Mouse (Mus musculus) adrenal gland, postnatal 36 days (tissue): ENCODE results near the gene Tvp23b. TPM values are rescaled to one million over a fixed set of nuclear protein-coding genes. Genes with fewer than 3 reads are reported as not detected.

ENCODE experiments used
- DNase-seq, 2 experiments: peaks; one replicate each; pipeline ENCODE4 v3.0.0; 2021; ENCODE audit warnings: mixed read lengths in 1 of 2
- long read RNA-seq, 2 experiments: library from polyadenylated mRNA; stranded (forward); transcript quantifications; one replicate each; pipeline ENCODE4 v2.0.0; 2021; ENCODE audit warnings: borderline sequencing depth in 2 of 2
- total RNA-seq, 2 experiments: library from RNA; stranded (reverse); gene quantifications; 2 replicates each; pipeline ENCODE4 v1.2.3; 2021

Gene Tvp23b
- 10 to 100 TPM; 50.8 to 56.2 TPM for total RNA-seq
- long read RNA-seq, experiment 1, transcript Tvp23b-201 (7 exons, 1,784 nt) = major isoform, 133 of 162 reads
- long read RNA-seq, experiment 1, partial matches to known transcripts = 4 of 162 reads
- long read RNA-seq, experiment 1, other reads (novel, unspliced or antisense) = 25 of 162 reads
- long read RNA-seq, experiment 2, transcript Tvp23b-201 (7 exons, 1,784 nt) = major isoform, 21 of 25 reads
- long read RNA-seq, experiment 2, partial matches to known transcripts = 2 of 25 reads
- long read RNA-seq, experiment 2, other reads (novel, unspliced or antisense) = 2 of 25 reads

DNA sequence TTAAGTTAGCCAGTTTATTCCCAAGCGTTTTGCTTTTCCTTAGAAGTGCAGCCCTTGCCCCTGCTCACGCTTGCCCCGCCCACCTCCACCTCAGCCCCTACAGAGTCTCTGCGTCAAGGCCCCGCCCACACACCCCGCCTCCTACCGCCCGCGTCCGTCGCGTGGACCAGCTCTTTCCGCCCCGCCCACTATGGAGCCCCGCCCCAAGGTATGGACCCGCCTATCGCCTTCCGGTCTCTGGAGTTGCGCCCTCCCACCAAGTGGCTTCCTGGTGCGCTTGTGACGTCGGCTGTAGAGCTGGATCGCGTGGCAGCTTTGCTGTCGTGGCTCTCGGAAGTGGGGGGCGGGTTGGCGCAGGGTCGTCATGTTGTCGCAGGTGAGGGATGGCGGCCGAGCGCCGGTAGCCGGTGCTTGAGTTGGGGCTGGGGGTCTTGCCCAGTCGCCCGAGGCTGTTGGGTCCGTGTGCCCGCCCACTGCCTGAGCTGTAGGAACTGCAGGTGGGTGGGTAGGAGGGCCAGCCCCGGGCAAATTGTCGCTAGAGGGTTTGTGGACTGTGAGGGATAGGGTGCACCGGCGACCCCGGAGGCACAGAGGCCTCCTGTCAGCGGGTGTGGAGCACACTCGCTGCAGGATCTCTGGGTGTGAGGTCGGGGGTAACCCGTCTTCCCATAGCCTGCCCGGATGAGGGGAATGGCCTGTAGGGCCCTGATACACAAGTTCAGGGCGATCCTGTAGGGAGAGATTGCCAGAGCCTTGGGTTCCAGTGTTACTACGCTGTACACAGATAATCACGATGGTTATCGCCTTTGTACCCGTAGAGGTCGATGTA is at the start of gene Tvp23b:
Gene Tvp23b, plus strand, starts transcription at position 236 of the 829 bp plus-strand sequence.
- peak; percentile 98 to 100 for DNase-seq

DNA sequence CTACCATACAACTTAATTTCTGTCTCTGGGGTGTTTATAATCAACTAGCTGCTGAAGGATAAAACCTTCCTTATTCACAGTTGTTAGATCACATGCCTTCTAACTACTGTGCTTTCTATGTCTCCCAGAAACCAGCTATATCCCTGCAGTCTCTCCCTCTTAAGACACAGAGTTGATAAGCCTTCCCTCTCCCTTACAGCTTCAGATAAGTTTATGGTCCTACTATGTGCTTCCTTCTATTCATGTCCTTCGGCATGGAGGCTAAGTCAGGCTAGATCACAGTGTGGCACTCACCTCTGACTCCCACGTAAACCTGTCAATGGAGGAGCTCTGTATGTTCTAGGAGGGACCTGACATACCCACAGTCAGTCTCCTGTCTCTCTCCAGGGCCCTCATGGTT is 48.9 kb upstream of the Tvp23b start:
- no peak for DNase-seq

DNA sequence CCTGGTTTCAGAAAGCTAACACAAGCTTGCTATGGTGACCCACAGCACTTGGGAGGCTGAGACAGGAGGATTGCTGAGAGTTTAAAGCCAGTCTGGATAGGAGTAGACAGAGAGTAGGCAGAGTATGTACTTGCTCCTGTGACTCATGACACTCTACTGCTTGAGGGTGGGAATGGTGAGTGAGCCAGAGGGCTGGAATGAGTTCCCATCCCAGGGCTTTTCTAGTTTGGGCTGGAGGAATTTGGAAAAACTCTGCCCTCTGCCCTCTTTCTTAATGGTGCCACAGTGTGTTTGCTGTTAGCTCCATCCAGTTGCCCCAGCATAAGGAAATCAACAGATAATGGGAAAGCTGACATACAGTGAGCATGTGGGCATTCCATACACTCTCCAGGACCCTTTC is 47.3 kb upstream of the Tvp23b start:
- no peak for DNase-seq

DNA sequence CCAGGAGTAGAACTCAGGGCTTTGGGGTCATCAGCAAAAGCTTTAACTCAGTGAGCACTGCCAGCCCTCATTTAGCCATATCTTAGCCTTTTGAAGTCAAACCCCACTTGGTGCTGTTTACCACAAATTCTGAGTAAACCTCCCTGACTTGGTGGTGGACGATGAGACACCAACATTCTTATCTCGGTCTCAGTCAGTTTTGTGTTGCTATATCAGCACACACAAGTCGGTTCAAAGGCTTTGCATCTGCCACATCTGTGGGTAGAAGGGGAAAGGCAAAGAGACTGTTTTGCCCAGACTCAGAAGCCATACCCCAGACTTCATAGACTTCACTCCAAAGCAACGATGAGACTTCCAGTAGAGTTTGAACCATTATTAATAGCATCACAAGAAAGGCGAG is 34.7 kb upstream of the Tvp23b start:
- no peak for DNase-seq

DNA sequence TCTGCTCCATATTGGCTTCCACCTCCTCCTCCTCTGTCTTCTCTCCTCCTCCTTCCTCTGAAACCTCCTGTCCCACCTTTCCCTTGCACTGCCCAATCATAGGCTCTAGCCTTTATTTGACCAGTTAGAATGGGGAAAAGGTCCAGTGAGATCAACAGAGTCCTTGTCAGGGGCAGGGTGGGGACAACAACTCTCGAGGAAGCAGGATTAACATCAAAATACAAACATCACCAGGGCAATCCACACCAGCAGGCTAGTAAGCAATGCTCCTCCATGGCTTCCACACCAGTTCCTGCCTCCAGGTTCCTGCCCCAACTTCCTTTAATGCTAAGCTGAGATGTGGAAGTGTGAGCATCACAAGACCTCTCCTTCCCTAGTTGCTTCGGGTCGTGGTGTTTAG is 33.5 kb upstream of the Tvp23b start:
- DNase-seq = no peak

DNA sequence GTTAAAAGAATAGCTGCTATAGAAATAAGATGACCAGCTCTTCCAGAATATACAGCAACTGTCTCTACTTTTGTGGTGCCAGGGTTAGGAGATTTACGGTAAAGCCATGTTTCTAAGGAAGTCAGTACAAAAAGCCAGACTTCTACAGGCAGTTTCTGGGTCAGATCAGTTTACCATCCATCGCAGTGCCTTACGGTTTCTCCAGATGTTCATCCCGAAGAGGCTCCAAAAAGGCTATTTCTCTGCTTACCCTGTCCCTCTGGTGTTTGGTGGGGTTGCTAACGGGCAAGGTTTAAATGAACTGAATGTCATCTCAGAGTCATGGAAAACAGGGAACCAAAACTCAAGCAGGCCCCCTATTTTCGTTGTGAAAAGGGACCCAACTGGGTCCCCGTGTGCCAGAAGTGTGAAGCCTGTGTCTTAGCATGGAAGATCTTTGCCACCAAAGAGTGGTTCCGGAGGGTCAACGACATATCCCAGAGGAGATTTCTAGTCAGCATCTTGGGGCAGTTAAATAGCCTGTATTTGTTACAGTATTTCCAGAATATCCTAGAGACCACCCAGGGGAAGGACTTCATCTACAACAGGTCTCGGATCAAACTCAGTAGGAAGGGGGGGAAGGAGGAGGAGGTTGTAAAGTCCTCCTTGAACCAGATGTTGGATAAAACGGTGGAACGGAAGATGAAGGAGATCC is 32.1 kb upstream of the Tvp23b start, which contains the start of gene Fbxw10:
Gene Fbxw10, plus strand, starts transcription at position 109 of the 694 bp plus-strand sequence.
- DNase-seq = no peak

DNA sequence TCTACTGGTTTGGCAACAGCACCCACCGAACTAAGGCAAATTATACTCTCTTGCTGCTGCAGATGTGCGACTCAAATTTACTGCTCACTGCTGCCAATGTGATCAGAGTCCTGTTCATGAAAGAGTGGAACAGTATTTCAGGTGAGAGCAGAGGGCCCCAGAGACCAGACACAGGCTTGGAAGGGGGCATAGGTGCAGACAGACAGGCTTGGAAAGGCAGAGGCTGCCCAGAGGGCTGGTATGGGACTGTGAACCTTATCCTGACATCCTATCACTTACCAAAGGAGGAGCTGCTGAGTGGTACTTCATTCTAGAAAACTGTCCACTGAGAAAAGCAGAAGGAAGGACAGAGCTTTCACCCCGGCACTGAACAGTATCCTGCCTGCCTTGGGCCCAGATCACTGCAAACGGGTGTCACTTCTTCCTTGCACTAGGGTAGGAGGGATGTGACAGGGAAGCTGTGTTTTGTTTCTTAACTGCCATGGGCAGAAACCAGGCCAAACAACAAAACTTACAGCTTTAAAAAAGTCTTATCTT is 31.5 kb upstream of the Tvp23b start:
- DNase-seq = no peak

DNA sequence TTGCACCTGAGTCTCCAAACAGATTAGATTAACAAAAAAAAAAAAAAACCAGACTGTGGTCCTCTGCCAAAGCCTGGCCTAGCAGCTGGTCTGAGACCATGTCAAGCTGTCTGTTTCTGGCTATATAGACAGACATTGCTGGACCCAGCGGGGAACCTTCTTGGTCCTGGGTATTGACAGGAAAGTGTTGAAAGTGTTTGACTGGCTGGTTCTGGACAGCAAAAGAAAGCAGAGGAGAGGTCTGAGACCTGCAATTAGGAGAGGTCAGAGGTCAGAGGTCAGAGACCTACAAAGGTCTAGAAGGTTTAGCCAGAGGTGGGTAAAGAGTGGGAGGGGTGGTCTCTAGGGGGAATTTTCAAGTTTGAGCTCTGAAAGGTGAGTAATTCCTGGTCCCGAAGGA is 31.0 kb upstream of the Tvp23b start:
- DNase-seq = no peak

DNA sequence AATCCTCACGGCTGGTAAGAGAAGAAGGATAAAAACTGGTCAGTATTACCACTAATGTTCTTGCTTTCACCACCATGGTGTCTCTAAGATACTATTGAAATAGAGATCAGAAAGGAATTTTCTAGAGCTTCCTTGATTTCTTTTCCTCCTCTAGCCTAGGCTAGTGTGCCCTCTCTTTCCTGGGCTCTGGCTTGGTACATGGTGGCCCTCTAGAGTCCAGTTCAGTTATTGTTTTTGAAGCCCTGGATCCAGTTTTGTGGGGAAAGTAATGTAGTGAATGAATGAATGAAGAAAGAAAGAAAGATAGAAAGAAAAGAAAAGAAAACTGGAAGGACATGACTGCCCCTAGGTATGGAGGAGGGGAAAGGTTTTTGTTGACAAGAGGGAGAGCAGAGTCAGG is 28.1 kb upstream of the Tvp23b start:
- peak; percentile 20 to 35 for DNase-seq

DNA sequence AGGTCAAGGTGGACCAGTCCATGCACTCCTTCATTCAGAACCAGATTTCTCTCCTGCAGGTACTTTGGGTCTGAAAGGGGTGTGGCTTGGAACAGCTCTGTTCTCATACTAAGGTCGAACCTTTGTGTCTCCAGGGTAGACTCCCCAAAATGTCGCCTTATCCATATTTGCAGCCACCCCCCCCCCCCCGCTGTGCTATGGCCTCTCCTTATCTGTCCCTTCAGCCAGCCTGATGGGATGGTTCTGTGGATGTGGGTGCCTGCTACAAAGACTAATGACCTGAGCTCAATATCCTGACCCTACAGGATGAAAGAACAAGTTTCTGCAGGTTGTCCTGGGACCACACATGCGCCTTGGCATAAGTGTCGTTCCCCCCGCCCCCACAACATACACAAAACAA is 25.9 kb upstream of the Tvp23b start:
- no peak for DNase-seq

DNA sequence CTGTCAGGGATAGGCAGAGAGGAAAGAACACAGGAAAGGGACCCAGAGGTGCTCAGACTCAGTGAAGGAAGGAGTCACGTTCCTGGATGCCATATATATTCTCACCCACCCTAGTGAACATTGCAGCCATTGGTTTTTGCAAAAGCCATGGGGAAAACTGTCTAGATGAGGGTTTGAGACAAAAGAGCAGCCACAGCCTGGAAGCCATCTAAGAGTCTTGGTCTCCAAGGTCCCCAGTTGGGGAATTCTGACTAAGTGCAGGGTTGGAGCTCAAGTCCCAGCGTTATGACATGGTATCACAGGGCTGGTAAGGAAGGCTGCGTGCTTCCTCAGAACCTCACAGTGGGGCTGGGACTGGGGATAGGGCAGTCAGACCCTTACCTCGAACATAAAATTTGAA is 13.7 kb upstream of the Tvp23b start:
- DNase-seq = peak; percentile 25 to 48

DNA sequence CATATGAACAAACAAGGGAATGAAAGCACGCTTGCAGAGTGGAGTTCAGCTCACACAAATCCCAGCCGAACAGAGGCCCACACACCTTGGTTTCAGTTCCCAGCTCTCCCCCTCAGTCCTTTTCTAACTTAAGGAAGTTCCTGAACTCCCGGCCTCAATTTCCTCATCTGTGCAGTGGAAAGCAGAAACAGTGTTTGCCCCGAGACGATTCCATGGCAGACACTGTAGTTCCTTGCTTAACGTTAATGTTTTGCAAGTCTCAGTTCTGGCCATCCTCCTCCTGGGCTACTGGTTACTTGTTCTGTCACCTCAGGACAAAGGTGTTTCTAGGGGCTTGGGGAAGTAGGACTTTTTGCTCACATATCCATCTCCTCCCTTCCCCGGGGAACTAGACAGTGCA is 12.6 kb upstream of the Tvp23b start:
- DNase-seq = no peak

DNA sequence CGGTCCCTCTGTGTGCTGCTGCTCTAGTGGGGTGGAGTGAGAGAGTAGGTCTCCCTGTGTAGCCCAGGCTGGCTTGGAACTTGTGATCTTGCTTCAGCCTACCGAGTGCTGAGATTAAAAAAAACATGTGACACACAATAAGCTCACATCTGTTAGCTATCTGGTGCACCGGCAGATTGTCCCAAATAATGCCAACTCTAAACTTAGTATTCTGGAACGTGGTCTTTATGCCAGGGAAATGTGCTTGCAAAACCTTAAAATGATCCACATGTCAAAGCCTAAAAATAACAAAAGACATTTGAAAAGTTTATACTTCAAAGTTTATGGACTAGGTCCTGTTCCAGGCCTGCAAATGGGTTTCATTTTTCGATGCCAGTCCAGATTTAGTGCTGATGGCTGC is 10.1 kb upstream of the Tvp23b start:
- DNase-seq = no peak

DNA sequence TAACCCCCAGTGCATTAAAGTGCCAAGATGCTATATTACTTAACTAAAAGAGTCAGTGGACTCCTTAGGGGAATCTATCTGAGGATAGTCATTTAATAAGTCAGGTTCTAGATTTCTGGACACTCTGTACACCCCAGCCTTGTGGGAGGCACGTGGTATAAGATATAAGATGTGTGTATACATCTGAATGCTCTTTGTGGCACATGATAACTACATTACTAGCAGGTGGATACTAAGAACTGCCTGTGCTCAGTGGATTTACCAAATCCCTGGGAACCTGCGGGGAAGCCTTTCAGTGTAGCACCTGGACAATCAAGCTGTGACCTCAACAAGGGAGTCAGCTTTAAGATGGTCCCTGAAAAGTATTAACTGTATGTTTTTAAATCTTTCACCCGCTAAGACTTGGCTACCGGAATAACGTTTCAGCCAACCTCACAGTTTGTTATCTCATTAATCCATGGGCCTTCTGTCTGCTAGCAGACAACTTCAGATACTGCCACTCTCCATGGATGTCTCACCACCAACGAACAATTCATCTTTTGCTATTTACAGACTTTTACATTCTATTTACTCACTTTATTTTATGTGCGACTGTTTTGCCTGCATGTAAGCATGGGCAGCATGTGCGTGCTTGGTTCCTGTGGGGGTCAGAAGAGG is 9.4 kb upstream of the Tvp23b start:
- DNase-seq = no peak

DNA sequence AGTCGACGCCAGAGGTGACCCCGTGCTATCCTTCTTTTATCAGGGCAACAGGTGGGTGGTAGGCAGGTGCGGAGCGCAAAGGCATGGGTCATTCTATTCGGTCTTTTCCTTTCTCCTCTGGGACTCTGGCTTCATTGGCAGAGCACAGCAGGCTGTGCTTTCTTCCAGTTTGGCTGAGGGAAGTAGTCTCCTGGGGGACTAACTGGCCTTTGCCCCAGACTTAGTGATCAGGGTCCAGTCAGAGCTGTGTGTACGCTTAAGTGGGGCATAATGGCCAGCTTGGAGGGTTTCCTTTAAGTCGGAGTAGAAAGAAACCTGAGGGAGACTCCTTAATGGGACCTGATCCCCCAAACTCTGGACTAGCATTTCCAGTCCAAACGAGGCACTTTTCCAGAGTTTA is 5.8 kb upstream of the Tvp23b start:
- DNase-seq = peak in 1 of 2 experiments; percentile 16

DNA sequence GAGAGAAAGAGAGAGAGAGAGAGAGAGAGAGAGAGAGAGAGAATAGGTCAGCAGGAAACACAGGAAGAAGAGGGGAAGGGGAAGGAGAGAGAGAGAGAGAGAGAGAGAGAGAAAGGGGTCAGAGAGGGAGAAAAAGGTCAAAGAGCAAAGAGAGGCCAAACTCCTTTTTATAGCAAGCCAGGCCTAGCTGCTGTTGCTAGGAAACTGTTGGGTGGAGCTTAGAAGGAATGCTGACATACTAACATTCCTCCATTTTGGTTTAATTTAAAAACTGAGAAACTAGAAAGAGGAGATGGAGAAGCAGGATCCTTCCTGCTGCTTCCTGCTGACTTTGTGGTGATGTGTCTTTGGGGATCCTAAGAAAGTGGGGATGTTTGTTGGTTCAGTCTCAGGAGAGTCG is 3.6 kb upstream of the Tvp23b start:
- no peak for DNase-seq

DNA sequence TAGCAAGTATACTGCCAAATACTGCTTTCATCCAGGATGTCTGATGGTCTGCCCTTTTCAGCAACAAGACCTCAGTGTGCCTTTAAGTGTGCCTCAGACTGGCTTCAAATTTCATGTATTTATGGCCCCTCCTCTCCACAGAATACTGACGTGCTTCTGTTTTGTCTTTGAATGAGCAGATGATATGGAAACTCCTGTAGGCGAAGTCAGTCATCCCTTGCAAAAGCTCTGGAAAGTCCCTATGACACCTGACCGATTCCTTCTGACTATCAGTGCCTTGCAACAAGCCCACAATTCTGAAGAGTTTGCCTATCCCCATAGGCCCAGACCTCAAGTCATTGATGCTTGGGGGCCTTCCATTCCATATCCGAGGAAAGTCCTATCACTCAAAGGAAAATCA is 2.8 kb upstream of the Tvp23b start:
- DNase-seq = no peak

DNA sequence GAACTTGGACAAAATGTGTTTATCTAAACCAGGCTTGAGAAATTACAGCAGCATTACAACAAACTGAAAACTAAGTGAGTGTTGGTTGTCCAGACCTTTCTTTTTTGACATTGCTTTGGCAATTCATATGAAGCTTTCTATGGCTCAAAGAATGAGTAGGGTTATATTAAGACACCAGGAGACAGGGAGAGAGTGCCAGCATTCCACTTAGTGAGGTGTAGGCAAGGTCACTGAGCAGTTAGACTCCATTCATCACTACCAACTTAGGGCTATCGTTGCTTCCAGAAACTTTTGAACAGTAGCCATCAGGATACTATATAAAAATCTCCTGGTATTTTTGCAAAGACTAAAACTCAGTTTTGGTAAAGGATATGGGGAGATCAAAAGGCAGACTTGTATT is 1.9 kb upstream of the Tvp23b start:
- no peak for DNase-seq

DNA sequence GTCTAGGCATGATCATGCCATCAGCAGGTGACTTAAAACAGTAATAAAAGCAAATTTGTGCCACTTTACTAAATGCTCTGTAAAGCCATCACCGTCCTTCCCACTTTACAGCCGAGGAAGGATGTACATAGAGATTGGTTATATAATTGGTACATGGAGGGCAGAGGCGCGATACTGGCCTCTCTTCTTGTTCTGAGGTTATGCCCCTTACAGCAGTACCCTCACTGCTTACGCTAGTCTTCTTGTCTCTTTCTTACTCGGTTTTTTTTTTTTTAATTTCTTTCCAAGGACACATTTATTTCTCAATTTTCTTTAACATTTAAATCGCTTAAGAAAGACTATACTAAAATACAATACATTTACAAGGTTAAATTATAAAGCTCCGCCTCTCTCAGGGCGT is 527 bp upstream of the Tvp23b start:
- peak in 1 of 2 experiments; percentile 12 for DNase-seq

DNA sequence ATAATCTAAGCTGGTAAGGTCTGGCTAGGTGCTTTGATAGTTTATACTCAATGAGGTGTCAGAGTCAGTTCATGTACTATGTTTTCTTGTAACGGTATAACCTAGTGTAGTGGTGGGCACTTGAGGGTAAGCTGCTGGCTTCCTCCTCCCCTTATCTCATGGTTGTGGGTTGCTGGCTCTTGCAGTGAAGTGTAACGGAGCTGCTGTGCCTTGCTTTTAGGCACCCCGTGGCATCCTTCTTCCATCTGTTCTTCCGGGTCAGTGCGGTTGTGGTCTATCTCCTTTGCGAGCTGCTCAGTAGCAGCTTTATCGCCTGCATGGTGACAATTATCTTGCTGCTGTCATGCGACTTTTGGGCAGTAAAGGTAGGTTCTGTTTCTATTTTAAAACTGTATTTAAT is 4.2 kb downstream of the Tvp23b start:
- DNase-seq = no peak

DNA sequence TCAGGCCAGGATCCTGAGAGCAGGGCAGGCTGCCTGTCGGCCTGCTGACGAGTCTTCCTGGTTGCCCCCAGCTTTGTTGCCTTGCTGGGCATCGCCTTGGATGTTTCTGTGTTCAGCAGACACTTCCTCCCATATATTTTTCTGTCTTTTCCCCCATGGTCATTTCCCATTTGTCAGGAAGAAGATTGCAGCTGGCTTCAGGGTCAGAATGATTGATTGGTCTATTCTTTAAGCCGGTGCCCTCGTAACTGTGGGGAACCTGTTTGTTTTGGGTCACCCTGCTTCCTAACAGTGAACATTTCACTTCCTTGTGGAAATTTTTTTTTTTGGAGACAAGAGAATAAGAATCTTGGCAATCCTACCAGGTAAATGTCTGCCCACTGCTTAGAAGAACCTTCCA is 6.1 kb downstream of the Tvp23b start:
- DNase-seq = no peak

DNA sequence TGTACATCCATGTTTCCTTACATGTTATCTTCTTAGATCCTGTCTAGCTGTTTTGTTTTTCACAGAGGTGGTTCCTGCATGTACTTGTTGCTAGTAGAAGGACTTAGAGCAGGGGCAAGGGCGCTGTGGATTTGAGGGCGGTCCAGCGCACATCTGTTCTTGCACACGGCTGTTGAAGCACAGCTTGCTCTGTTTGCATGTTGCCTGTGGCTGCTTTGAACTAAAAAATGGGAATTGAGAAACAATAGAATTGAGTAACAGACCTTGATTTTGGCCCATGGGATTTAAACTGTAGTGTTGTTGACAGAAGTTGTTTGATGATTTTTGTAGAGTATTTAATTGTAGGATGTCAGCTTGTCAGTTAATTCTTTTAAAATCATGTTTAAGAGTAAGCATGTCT is 11.5 kb downstream of the Tvp23b start:
- DNase-seq = no peak
